Mouse (Mus musculus): ENCODE measurements around the gene Gpr3. TPM values are rescaled to one million over a fixed set of nuclear protein-coding genes. Genes with fewer than 3 reads are reported as not detected.

Gpr3 gene
- not detected for polyA plus RNA-seq (2014; fragmentation: Illumina TruSeq; extraction: RNeasy Lipid Tissue Mini Kit (QIAGEN cat#74804); ENCODE audit: low read depth, low replicate concordance)

GRCm38 (mm10) chr4:133211751-133212561 is at the start of gene Gpr3, which contains the start of gene Cd164l2:
Gene Gpr3 (minus strand): TSS chr4:133212536.
Gene Cd164l2 (plus strand): TSS chr4:133212131.

GRCm38 (mm10) chr4:133240490-133240921 is 28.2 kb upstream of the Gpr3 start, which contains the start of gene Map3k6:
Gene Map3k6 (plus strand): TSS chr4:133240818.

Other genes starting within 250 kb of the Gpr3 start
- 0.23 TPM for gene Fgr, start 238.4 kb downstream of the Gpr3 start, polyA plus RNA-seq (2014; fragmentation: Illumina TruSeq; extraction: RNeasy Lipid Tissue Mini Kit (QIAGEN cat#74804); ENCODE audit: low read depth, low replicate concordance)
- gene Ahdc1, start 201.3 kb downstream of the Gpr3 start, polyA plus RNA-seq (2014; fragmentation: Illumina TruSeq; extraction: RNeasy Lipid Tissue Mini Kit (QIAGEN cat#74804); ENCODE audit: low read depth, low replicate concordance), result 9.5 TPM
- 124 TPM for gene Wasf2, start 82.0 kb downstream of the Gpr3 start, polyA plus RNA-seq (2014; fragmentation: Illumina TruSeq; extraction: RNeasy Lipid Tissue Mini Kit (QIAGEN cat#74804); ENCODE audit: low read depth, low replicate concordance)
- gene Cd164l2, start 405 bp downstream of the Gpr3 start, polyA plus RNA-seq (2014; fragmentation: Illumina TruSeq; extraction: RNeasy Lipid Tissue Mini Kit (QIAGEN cat#74804); ENCODE audit: low read depth, low replicate concordance), result not detected
- gene Map3k6, start 28.3 kb upstream of the Gpr3 start, polyA plus RNA-seq (2014; fragmentation: Illumina TruSeq; extraction: RNeasy Lipid Tissue Mini Kit (QIAGEN cat#74804); ENCODE audit: low read depth, low replicate concordance), result 1.0 TPM
- not detected for gene Sytl1, start 50.6 kb upstream of the Gpr3 start, polyA plus RNA-seq (2014; fragmentation: Illumina TruSeq; extraction: RNeasy Lipid Tissue Mini Kit (QIAGEN cat#74804); ENCODE audit: low read depth, low replicate concordance)
- gene Tmem222, start 65.3 kb upstream of the Gpr3 start, polyA plus RNA-seq (2014; fragmentation: Illumina TruSeq; extraction: RNeasy Lipid Tissue Mini Kit (QIAGEN cat#74804); ENCODE audit: low read depth, low replicate concordance), result 2.5 TPM
- gene Wdtc1, start 140.9 kb upstream of the Gpr3 start, polyA plus RNA-seq (2014; fragmentation: Illumina TruSeq; extraction: RNeasy Lipid Tissue Mini Kit (QIAGEN cat#74804); ENCODE audit: low read depth, low replicate concordance), result 2.6 TPM
- gene Slc9a1, start 157.2 kb upstream of the Gpr3 start, polyA plus RNA-seq (2014; fragmentation: Illumina TruSeq; extraction: RNeasy Lipid Tissue Mini Kit (QIAGEN cat#74804); ENCODE audit: low read depth, low replicate concordance), result 3.6 TPM

All from adrenal gland, adult 10 weeks (tissue).